Mouse (Mus musculus): ENCODE data around the gene Zfp473. TPM values are rescaled to one million over a fixed set of nuclear protein-coding genes. Genes with fewer than 3 reads are reported as not detected.
A peak's percentile ranks its signal among the peaks of the same experiment; 100 is the strongest.

Zfp473 gene
- polyA plus RNA-seq, 1 experiment from 2014 or later: 0.87 TPM

DNA sequence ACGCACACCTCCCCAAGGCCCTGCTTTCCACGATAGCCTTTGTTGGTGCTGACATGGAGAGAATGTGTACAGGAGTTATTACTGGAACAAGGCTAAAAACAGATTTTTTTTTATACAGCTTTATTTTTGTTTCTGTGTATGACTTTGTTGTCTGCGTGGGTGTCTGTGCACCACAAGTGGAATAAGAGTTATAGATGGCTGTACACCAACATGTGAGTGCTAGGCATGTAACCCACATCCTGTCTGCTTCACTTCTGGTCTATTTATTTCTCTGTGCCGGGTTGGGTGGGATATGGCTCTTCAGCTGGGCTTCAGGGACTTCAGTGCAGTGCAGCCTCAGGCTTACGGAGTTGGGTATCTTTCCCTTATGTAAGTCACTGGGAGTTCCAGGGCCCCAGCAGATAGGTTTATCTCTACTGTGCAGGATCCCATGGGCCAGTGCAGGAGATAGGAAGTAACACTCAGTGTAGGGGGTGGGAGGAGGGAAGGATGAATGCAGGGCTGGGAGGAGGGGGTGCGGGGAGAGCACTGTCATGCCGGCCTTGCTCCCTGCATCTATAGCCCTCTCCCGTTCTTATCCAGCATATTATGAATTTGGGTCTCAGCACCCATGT is 21.8 kb upstream of the Zfp473 start:
- Histone ChIP-seq H3K27ac (no peak overlapping the region), H3K9ac (ENCODE audit: low read depth, low read length) (no peak overlapping the region), H3K4me1 (replicated peaks; ENCODE audit: insufficient read depth, low read length) (no peaks in the 10 kb centered on the region), H3K4me2 (ENCODE audit: low read length) (no peak overlapping the region), H3K4me3 (replicated peaks; ENCODE audit: low read depth, low read length) (no peak overlapping the region), H3K9me3 (replicated peaks; ENCODE audit: low read length) (no peaks in the 10 kb centered on the region), H3K36me3 (ENCODE audit: insufficient read depth, low read length) (peaks cover 37% of the 10 kb centered on the region), H3K27me3 (ENCODE audit: insufficient read depth, low read length) (no peaks in the 10 kb centered on the region)
- no peak for TF ChIP-seq CTCF (IDR thresholded peaks at IDR 0.05; ENCODE audit: low read depth)
- no peak for DNase-seq (ENCODE audit: low spot score)
- no peak for ATAC-seq (replicated peaks; ENCODE audit: low FRiP score, low read depth)
- 91% methylated on average over 8 of the region's 8 CpGs for WGBS

DNA sequence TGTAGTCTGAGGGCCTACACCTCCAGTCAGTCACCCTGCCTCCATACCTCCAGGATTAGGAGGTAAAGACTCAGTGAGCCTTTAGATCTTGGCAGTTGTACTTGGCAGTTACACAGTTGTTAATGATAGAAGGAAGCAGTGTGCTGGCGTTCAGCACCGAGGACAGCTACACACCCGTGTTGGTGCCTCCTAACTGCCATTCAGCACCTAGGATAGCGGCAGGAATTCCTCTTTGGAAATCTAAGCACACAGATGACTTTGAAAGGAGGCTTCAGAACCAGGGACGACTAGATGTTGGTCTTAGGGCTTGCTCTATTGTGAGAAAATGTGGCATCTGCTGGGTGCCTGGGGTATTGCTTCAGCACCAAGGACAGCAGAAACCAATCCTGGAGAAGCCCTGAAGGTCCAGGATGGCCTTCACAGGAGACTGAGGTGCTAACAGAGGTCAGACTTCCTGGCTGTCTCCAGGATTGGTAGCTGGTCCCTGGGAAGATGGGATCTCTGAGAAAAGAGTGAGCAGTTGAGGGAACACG is 19.3 kb upstream of the Zfp473 start:
- 13% methylated on average over 6 of the region's 6 CpGs for WGBS
- DNase-seq (ENCODE audit: low spot score): peak; percentile 94
- Histone ChIP-seq H3K4me1 (replicated peaks; ENCODE audit: insufficient read depth, low read length) (no peaks in the 10 kb centered on the region), H3K36me3 (ENCODE audit: insufficient read depth, low read length) (peaks cover 47% of the 10 kb centered on the region), H3K9me3 (replicated peaks; ENCODE audit: low read length) (no peaks in the 10 kb centered on the region), H3K27ac (no peak overlapping the region), H3K4me3 (replicated peaks; ENCODE audit: low read depth, low read length) (no peak overlapping the region), H3K4me2 (ENCODE audit: low read length) (no peak overlapping the region), H3K9ac (ENCODE audit: low read depth, low read length) (no peak overlapping the region), H3K27me3 (ENCODE audit: insufficient read depth, low read length) (no peaks in the 10 kb centered on the region)
- TF ChIP-seq CTCF (IDR thresholded peaks at IDR 0.05; ENCODE audit: low read depth): peak; percentile 21; the same call in 1 of the 2 replicates
- ATAC-seq (replicated peaks; ENCODE audit: low FRiP score, low read depth): no peak; the same call in 1 of the 2 replicates

DNA sequence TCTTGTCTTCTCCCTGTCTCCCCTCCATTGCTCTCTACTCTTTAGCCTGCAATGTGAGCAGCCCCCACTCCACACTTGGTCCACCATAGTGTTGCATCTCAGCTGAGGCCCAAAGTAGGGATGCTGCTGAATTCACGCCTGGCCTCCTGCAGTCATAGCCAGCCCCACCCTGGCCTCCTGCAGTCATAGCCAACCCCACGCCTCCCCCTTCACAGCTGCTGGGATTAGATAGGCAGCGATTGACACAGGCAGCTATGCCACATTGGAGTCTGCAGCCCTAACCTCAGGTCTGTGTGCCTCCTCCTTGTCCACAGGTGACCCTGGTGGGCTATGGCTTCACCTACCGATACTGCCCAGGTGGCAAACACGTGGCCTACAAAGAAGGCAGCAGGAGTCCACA is 17.3 kb upstream of the Zfp473 start:
- H3K4me1 ChIP-seq (replicated peaks; ENCODE audit: insufficient read depth, low read length): no peaks in the 10 kb centered on the region
- TF ChIP-seq CTCF (IDR thresholded peaks at IDR 0.05; ENCODE audit: low read depth): no peak
- ATAC-seq (replicated peaks; ENCODE audit: low FRiP score, low read depth) (no peak), DNase-seq (ENCODE audit: low spot score) (no peak)
- H3K27me3 ChIP-seq (ENCODE audit: insufficient read depth, low read length): no peaks in the 10 kb centered on the region
- H3K27ac ChIP-seq: no peak overlapping the region
- no peak overlapping the region for H3K4me3 ChIP-seq (replicated peaks; ENCODE audit: low read depth, low read length)
- H3K4me2 ChIP-seq (ENCODE audit: low read length): no peak overlapping the region
- H3K36me3 ChIP-seq (ENCODE audit: insufficient read depth, low read length): peaks cover 61% of the 10 kb centered on the region
- no peak overlapping the region for H3K9ac ChIP-seq (ENCODE audit: low read depth, low read length)
- no peaks in the 10 kb centered on the region for H3K9me3 ChIP-seq (replicated peaks; ENCODE audit: low read length)
- WGBS: 92% methylated on average over 5 of the region's 5 CpGs

DNA sequence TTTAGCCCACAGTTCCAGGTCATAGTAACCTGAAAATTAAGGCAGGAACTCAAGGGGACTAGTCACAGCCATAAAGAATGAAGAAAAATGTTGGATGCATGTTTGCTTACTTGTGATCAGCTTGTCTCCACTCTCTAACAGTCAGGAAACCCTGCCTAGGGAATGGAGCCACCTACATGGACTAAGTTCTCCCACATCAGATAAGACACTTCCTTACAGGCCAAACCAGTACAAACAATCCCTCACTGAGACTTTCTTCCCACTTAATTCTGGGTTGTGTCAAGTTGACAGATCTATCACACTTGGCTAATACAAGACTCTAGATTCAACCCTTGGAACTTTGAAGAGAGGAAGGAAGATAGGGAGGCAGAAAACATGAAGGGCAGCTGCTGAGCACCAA is 9.5 kb upstream of the Zfp473 start:
- Histone ChIP-seq H3K36me3 (ENCODE audit: insufficient read depth, low read length) (peaks cover 64% of the 10 kb centered on the region), H3K27me3 (ENCODE audit: insufficient read depth, low read length) (no peaks in the 10 kb centered on the region), H3K27ac (no peak overlapping the region), H3K4me1 (replicated peaks; ENCODE audit: insufficient read depth, low read length) (no peaks in the 10 kb centered on the region), H3K4me3 (replicated peaks; ENCODE audit: low read depth, low read length) (no peak overlapping the region), H3K9ac (ENCODE audit: low read depth, low read length) (no peak overlapping the region), H3K9me3 (replicated peaks; ENCODE audit: low read length) (no peaks in the 10 kb centered on the region), H3K4me2 (ENCODE audit: low read length) (no peak overlapping the region)
- DNase-seq (ENCODE audit: low spot score) (no peak), ATAC-seq (replicated peaks; ENCODE audit: low FRiP score, low read depth) (no peak)
- no peak for TF ChIP-seq CTCF (IDR thresholded peaks at IDR 0.05; ENCODE audit: low read depth)

DNA sequence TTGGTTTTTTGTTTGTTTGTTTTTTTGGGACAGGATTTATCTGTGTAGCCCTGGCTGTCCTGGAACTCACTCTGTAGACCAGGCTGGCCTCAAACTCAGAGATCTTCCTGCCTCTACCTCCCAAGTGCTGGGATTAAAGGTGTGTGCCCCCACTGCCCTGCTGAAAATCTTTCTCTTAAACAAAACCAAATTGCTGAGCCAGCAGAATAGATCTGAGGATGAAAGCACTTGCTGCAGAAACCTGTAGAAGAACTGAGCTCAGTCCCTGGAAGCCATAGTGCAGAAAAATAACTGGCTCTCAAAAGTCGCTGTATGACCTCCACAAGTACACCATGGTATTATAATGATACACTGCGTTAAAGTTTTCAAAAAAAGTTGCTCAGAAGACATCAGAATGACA is 6.3 kb upstream of the Zfp473 start:
- DNase-seq (ENCODE audit: low spot score) (no peak), ATAC-seq (replicated peaks; ENCODE audit: low FRiP score, low read depth) (no peak)
- Histone ChIP-seq H3K4me3 (replicated peaks; ENCODE audit: low read depth, low read length) (no peak overlapping the region), H3K9me3 (replicated peaks; ENCODE audit: low read length) (no peaks in the 10 kb centered on the region), H3K9ac (ENCODE audit: low read depth, low read length) (no peak overlapping the region), H3K4me2 (ENCODE audit: low read length) (no peak overlapping the region), H3K36me3 (ENCODE audit: insufficient read depth, low read length) (peaks cover 65% of the 10 kb centered on the region), H3K27me3 (ENCODE audit: insufficient read depth, low read length) (no peaks in the 10 kb centered on the region), H3K27ac (no peak overlapping the region), H3K4me1 (replicated peaks; ENCODE audit: insufficient read depth, low read length) (no peaks in the 10 kb centered on the region)
- WGBS: 86% methylated on average over 2 of the region's 2 CpGs
- no peak for TF ChIP-seq CTCF (IDR thresholded peaks at IDR 0.05; ENCODE audit: low read depth)

DNA sequence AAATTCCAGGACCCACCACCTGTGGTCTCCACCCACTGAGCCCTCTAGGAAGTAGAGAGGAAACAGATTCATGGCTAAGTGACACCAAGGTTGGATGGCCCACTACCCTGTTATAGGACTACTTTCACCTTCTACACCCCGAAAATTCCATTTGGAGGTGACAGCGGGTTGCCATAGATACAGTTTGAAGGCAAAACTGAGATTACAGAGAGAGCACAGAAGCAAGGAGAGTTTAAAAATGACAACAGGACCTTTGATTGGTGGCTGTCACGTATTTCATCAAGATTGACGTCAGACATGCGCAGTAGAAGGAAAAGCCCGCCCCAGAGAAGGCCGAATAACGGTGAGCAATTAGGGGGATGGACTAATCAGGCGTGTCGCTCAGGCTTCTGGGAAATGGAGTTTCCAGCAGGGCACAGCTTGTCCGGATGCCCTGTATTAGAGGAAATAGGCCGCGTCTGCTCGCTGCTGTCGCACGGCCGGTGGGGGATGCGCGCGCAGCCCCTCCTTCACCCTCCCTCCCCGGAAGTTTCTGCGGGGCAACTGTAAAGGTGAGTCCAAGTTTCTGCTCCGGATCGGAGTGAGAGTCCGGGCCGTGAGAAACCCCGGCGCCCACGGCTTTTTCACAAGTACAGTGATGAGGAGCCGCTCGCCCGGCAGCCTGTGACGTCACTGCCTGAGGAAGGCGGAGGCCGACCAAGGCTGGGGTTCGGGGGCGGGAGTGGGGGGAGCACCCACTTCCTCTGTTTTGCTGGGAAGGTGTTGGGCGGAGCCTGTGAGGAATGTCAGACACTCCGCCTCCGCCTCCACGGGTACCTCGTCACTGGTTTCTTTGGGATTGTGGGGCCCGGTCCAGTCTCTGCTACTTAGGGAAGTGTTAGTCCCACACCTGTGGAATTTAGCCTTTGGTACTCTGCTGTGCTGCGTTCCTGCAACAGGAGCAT is 2.5 kb downstream of the Zfp473 start, which contains the start of gene Vrk3:
Gene Vrk3, plus strand, starts transcription at position 313 of the 944 bp plus-strand sequence.
- peak within 1 kb of the TSS; percentile 76 for H3K9ac ChIP-seq (ENCODE audit: low read depth, low read length)
- WGBS: 1% methylated on average over 44 of the region's 44 CpGs
- H3K27me3 ChIP-seq (ENCODE audit: insufficient read depth, low read length): no peaks in the 10 kb centered on the region

More for the DNA sequence above, 2.5 kb downstream of the Zfp473 start, which contains the start of gene Vrk3:
- Histone ChIP-seq H3K4me1 (replicated peaks; ENCODE audit: insufficient read depth, low read length) (peaks cover 12% of the 10 kb centered on the region), H3K27ac (peak within 1 kb of the TSS; percentile 93), H3K9me3 (replicated peaks; ENCODE audit: low read length) (no peaks in the 10 kb centered on the region), H3K36me3 (ENCODE audit: insufficient read depth, low read length) (0 out of 2 replicates have a peak, but pooled peaks cover 12% of the 10 kb centered on the region), H3K4me2 (ENCODE audit: low read length) (peak within 1 kb of the TSS; percentile 73), H3K4me3 (replicated peaks; ENCODE audit: low read depth, low read length) (peak within 1 kb of the TSS; percentile 57)
- peak; percentile 97 for ATAC-seq (replicated peaks; ENCODE audit: low FRiP score, low read depth)
- peak; percentile 99 for DNase-seq (ENCODE audit: low spot score)
- no peak for TF ChIP-seq CTCF (IDR thresholded peaks at IDR 0.05; ENCODE audit: low read depth)
